Mouse (Mus musculus): ENCODE results near the gene Ubr4. TPM values are rescaled to one million over a fixed set of nuclear protein-coding genes. Genes with fewer than 3 reads are reported as not detected.
A peak's percentile ranks its signal among the peaks of the same experiment; 100 is the strongest.
"Not testable (repeated sequence)": the region's sequence is repeated elsewhere in the genome, so short reads cannot be mapped to it uniquely, and the experiment has no call there.

Ubr4 gene
- total RNA-seq, 4 experiments from 2014 or later = 130 to 207 (median 167) TPM

- no peak for DNase-seq
Observed at GRCm38 (mm10) chr4:139360761-139361548, 8.5 kb downstream of the Ubr4 start.

- DNase-seq = no peak
Observed at GRCm38 (mm10) chr4:139367336-139367735, 14.9 kb downstream of the Ubr4 start.

GRCm38 (mm10) chr4:139368038-139368437 is 15.6 kb downstream of the Ubr4 start:
- no peak for DNase-seq

- DNase-seq = no peak
Observed at GRCm38 (mm10) chr4:139373130-139373529, 20.7 kb downstream of the Ubr4 start.

DNA sequence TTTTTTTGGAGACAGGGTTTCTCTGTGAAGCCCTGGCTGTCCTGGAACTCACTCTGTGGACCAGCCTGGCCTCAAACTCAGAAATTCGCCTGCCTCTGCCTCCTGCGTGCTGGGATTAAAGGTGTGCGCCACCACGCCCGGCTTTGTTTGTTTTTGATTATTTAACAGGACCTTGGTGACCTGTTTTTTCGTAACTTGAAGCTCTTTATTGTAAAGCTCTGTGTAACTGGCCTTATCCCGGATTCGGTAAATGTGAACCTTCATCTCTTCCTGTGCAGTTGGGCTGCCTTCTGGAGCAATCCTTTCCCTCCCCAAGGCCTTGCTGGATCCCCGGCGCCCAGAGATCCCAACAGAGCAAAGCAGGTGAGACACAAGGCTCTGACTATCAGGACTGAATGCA is 21.1 kb downstream of the Ubr4 start:
- DNase-seq = no peak

DNA sequence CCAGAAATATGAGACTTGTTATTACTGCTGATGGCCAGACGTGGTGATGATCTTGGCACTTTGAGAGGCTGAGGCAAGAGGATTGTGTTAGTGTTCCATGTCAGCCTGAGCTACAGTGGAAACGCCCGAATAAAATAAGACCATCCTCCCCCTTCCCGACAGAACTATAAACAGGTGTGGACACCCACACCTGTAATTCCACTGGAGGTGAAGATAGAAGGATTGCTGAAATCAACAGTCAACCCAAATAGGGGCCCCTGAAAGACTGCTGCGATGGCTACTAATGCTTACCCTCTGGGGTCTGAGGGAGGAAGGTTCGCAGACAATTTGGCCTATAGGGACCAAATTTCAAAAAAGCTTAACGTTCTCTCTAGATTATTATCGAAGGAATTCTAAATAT is 27.3 kb downstream of the Ubr4 start:
- DNase-seq = no peak

GRCm38 (mm10) chr4:139380207-139380748 is 27.9 kb downstream of the Ubr4 start:
- peak; percentile 100 for DNase-seq

DNA sequence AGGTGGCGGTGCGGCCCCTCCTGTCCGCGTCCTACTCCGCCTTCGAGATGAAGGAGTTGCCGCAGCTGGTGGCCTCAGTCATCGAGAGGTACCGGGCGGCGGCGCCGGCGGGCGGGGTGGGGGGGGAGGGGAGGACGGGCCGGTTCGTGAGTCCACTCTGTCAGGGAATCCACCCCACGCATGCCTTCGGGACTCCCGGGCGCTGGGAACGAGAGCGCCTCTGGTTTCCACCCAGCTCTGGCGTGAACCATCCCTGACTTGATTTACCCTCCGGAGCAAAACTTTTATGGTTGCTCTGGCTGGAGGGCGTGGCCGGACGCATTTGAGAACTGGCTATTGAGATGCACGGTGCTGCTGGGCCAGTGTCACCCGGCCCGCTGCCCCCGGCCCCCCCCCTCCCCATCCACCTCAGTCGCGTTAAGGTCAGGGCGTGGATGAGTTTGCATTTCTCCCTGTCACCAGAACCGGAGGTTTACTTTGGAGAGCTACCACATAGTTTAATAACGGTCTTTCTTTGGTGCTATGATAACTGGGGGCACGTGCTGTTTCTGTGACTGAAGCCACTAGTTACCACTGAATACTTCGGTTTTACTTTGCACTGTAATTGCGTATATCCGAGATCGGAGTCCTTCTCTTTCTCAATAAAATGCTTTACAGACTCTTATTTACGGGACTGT is 28.5 kb downstream of the Ubr4 start:
- peak; percentile 24 for DNase-seq

- no peak for DNase-seq
Observed at GRCm38 (mm10) chr4:139381452-139381845, 29.0 kb downstream of the Ubr4 start.

- DNase-seq = no peak
Observed at GRCm38 (mm10) chr4:139382231-139382630, 29.8 kb downstream of the Ubr4 start.

DNA sequence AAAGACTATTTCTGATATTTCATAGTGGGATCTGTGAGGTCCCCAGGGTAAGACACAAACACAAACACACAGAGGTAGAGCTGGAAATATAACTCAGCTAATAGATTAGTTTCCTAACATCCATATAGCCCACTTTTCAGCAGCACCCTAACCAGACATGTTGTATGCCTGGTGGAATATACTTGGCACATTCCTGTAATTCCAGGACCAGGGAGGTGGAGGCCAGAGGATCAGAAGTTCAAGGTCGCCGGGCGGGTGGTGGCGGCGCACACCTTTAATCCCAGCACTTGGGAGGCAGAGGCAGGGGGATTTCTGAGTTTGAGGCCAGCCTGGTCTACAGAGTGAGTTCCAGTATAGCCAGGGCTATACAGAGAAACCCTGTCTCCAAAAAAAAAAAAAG is 33.4 kb downstream of the Ubr4 start:
- not testable (repeated sequence) for DNase-seq

GRCm38 (mm10) chr4:139386869-139387319 is 34.5 kb downstream of the Ubr4 start:
- DNase-seq = peak; percentile 32

DNA sequence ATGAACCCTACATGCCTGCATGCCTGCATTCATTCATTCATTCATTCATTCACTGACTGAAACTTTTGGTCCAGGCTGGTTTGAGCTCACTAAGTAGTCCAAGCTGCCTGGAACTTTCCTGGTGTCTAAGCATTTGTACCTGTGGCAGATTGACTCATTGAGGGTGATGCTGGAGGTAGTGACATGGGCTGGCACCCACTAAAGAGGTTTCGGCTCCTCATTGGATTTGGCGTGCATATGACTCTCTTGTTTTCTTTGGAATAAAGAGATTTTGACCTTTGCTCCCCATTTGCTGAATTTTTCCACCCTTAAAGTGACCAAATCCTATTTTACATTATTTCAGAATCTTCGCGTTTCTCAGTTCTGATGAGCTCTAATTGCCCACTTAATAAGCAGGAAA is 37.1 kb downstream of the Ubr4 start:
- no peak for DNase-seq

GRCm38 (mm10) chr4:139395431-139395830 is 43.0 kb downstream of the Ubr4 start:
- DNase-seq = no peak

DNA sequence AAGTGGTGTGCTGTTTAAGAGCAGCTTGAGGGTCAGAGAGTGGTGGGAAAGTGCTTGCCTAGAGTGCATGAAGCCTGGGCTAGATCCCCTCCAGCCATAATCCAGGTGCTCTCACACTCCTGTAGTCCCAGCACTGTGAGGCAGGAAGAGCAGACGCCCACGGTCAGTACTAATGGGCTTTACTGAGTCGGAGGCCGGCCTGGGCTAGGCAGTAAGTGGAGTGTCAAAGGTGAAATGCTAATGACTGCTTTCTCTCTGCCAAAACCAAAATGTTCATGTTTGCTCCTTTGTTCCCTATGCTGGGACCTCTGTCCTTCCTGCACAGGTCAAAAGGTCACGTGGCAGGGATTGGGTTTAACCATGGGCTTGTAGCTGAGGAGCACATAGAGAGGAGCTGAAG is 48.1 kb downstream of the Ubr4 start:
- DNase-seq = no peak

DNA sequence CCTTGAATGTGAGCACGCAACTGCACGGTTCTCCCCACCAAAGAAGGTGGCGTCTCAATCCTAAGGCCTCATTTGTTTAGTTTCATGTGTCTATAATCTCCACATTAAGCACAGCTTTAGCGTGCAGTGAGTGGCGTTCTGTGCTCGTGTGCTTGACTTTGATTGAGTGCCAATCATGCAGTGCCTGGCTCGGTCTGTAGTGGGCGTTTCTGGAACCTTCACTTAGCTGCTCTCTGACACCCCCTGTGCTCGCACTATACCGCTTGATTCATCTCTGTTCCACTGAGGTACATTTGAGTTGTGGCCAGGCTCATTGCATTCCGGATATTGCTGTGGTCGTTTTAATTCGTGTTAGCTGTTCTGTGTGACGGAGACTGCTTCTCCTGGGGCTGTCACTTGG is 50.8 kb downstream of the Ubr4 start:
- no peak for DNase-seq

GRCm38 (mm10) chr4:139411351-139411750 is 58.9 kb downstream of the Ubr4 start:
- peak; percentile 86 for DNase-seq

- DNase-seq = no peak
Observed at GRCm38 (mm10) chr4:139417868-139418267, 65.5 kb downstream of the Ubr4 start.

- no peak for DNase-seq
Observed at GRCm38 (mm10) chr4:139421621-139422020, 69.2 kb downstream of the Ubr4 start.

GRCm38 (mm10) chr4:139422409-139422808 is 70.0 kb downstream of the Ubr4 start:
- DNase-seq = no peak

DNA sequence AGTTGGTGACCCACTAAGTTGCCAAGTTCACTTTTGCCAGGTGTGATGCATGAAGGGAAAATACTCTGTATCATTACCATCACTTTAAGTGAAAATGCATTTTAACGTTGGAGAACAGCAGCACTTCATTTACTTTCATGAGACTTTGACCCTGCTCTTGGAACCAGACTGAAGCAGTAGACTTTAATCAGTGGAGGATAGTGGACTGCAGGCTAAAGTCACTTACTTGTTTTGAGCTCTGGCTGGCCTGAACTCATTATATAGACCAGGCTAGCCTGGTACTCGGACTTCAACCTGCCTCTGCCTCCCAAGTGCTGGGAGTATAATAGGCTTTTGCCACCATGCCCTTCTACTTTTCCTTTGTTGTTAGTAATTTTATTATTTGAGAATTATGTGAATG is 70.9 kb downstream of the Ubr4 start:
- DNase-seq = no peak

DNA sequence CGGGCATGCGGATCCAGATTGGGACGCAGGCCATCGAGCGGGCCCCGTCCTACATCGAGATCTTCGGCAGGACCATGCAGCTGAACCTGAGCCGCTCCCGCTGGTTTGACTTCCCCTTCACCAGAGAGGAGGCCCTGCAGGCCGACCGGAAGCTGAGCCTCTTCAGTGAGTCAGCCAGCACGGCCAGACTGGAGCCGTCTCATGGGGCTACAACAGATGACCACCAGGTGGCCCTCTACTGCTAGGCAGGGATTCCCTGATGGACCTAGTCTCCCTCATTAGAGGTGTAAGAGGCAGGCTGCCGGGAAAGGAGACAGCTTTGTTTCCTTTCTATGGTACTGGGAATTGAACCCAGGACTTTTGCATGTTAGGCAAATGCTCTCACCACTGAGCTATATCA is 77.8 kb downstream of the Ubr4 start:
- peak; percentile 73 for DNase-seq

GRCm38 (mm10) chr4:139430891-139431290 is 78.5 kb downstream of the Ubr4 start:
- no peak for DNase-seq

All from adrenal gland, adult 8-10 months (tissue).